Mouse (Mus musculus) layer of hippocampus, adult 11-12 months (tissue): Measurements from ENCODE around the gene Creg1.
"Not testable (repeated sequence)": the region's sequence is repeated elsewhere in the genome, so short reads cannot be mapped to it uniquely, and the experiment has no call there.

Experiments used
- DNase-seq: peaks from one replicate; pipeline ENCODE4 v3.0.0; 2022; ENCODE audit warnings: low spot score

Creg1 gene

DNA sequence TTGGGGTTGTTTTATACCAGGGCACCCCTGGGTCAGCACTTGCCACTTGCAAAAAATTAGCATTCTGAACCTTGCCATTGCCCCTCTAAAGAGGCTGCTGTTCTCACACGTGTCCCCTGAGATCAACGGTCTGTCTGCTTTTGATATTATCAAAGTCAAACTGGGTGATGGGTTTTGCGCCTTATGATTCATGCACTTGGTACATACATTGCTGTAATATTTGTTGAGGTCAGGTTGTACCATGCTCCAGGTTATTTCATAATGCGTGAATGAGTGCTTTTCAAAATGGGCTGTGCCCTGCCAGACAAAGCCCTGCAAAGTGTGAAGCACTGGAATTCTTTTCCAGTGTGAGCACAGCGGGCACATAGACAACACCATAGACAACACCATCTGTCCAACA is 11.7 kb upstream of the Creg1 start:
- DNase-seq, result no peak

DNA sequence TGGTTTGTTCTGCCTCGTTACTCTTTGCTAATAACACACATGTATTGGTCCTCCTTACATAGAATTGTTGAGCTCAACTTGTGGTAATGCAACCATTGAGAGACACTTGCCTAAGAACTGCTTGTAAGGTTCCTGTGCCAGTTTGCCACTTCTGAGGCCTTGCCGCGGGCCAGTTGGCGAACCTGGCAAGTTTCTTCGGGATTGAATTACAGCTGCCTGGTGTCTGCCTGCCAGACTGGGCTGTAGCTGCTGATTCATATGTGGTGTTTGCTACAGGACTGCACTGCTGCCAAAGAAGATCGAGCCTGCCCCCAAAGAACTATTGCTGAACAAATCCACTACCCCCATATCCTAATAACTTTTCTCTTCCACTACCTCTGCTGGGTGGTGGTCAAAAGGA is 9.3 kb upstream of the Creg1 start:
- no peak for DNase-seq

DNA sequence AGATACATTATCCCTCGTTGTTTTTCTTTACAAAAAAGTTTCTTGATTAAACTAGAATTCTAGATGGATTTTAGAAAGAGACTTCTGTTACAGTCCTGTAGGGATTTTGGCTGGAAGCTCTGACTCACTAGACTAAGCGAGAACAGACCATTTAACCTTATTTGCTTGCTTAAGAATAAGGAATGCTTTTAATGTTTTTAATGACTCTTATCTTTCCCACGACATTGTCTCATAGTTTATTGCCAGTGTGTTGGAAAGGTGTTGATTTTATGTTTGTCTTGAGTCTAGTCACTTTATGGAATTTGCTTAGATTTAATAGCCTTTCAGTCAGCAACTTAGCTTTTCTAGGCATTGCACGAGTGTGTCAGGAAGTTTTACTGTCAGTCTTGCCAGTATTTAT is 8.4 kb upstream of the Creg1 start:
- no peak for DNase-seq

- DNase-seq, result no peak
Measured at GRCm38 (mm10) chr1:165761522-165762305, 1.8 kb upstream of the Creg1 start.

- not testable (repeated sequence) for DNase-seq
Measured at GRCm38 (mm10) chr1:165762498-165762897, 1.0 kb upstream of the Creg1 start.

GRCm38 (mm10) chr1:165762914-165763634 is 472 bp upstream of the Creg1 start:
- DNase-seq, result no peak

GRCm38 (mm10) chr1:165764571-165764970 is 1.0 kb downstream of the Creg1 start:
- DNase-seq, result no peak

DNA sequence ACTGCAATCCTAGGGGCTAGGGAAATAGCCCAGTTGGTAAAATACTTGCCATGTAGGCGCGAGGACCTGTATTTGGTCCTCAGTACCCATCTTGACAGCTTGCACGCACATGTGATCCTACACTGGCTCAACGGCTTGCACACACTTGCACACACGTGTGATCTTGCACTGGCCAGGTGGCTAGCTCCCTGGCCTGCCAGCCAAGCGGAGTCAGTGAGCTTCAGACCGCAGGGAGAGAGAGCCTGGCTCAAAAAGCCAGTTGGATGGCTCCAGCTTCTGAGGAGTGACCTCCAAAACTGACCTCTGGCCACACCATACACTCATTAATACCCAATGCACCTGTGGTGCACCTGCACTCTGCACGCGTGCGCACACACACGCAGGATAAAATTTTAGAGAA is 1.5 kb downstream of the Creg1 start:
- no peak for DNase-seq

- no peak for DNase-seq
Measured at GRCm38 (mm10) chr1:165765651-165766294, 2.2 kb downstream of the Creg1 start.

- DNase-seq, result no peak
Measured at GRCm38 (mm10) chr1:165766295-165766890, 2.8 kb downstream of the Creg1 start.

- DNase-seq, result no peak
Measured at GRCm38 (mm10) chr1:165768894-165769512, 5.5 kb downstream of the Creg1 start.

DNA sequence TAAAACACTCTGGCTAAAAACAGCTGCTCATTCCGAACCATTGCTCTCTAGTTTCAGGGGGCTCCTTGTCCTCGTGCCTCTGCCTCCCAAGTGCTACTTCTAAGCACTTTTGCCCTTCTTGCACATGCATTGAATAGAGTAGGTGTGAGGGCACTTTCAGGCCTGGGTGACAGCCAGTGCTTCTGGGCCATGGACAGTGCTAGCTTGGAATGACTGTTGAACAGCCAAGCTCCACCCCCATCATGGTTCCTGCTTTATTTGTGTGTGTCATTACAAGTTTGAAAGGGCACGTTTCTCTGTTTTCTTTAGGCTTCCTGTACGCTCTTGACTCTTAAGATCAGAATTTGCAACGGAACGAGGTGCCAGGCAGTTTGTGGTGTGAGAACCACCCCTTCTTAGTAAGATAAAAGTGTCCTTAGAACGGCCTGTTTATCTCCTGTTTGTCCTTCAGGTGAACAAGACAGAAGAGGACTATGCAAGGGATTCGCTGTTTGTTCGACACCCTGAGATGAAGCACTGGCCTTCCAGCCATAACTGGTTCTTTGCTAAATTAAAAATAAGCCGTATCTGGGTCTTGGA is 6.7 kb downstream of the Creg1 start:
- no peak for DNase-seq

DNA sequence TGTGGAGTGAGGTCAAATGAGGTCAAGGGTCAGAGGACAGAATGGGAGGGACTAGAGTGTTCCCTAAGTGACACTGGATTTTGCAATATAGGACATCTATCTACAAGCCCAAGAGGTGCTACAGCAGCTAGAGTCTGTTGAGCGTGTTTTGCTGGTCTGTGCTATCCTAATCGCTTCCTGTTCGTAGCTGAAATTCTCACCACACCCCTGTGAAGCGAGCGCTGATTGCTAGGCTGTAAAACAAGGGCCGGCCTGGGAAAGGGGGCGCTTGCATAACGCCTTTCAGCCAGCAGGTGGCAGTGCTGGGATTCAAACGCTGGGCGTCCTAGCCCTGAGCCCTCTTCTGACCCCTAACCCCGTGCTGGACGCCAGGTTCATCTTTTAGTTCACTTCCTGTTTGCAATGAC is 7.9 kb downstream of the Creg1 start:
- DNase-seq, result peak; percentile 73

DNA sequence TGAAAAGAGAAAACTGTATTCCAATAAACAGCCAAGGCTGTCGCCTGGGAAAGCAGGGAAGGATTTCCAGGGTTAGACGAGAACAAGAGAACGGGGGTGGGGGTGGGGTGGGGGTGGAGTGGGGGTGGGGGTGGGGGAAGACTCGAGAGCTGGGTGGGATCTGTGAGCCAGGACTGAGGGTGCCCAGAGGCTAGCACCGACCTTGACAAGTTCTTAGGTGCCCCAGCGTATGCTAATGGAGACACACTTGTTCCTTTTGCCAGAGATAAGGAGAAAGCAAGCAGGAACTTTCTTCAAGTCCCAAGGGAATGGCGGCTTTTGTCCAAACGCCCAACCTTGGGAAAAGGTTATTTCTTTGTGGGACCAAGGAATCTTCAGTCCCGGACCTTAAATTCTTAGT is 8.5 kb downstream of the Creg1 start:
- DNase-seq, result no peak

DNA sequence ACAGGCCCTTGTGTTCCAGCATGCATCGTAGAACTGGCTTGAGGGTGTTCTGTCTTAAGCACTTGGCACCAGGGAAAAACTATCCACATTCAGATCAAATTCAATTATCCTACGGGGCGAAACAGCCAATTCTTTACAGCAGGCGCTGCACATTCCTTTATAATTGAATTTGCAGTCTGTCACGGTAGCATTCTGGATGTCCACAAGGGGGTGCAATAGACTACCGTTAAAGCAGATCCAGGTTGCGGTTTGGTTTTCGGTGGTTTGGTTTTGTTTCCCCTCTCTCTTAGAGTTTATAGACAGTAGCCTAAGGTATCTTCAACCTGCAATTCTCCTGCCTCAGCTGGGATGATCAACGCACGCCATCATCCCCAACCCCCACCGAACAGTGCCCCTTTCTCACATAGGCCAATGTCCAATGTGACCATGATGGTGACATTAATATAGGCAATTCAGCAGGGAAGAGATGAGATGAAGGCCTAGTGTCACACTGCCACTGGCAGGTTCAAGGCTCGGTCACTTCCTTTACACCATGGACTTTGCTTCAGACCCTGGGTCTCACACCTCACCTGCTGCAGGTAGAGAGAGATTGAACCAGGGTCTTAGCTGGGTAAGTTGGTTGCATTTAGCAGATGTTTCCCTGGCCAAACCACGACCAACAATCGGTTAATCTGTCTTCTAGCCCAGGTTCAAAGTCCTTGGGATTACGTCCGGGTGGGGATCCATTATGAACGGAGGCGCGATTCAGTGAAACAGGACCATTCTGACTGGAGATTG is 12.2 kb downstream of the Creg1 start:
- DNase-seq, result peak; percentile 63

- DNase-seq, result peak; percentile 46
Measured at GRCm38 (mm10) chr1:165779954-165780585, 16.5 kb downstream of the Creg1 start.

DNA sequence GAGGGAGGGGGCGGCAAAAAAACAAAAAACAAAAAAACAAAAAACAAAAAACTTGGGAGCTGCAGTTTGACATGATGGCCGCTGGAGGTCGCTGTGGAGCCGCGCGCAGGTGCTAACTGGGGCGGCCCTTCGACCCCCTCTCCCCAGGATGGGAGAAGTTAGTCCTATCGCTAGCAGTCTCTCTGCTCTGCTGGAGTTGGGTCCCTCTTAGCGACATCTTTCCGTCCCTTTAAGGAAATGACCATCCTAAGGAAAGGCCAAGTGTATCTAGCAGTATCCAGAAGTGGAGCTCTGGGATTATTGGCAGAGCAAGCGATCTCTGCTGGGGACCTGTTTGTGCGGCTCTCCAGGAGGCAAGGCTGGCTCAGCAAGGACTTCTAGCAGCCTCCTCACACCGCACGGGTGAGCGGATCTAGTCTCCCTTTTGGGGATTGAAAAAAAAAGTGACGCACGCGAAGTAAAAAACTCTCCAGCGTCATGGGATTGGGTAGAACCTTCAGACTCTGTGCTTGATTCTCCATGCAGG is 17.1 kb downstream of the Creg1 start:
- DNase-seq, result no peak

GRCm38 (mm10) chr1:165781426-165781825 is 17.9 kb downstream of the Creg1 start:
- DNase-seq, result no peak

- no peak for DNase-seq
Measured at GRCm38 (mm10) chr1:165781911-165782310, 18.4 kb downstream of the Creg1 start.

DNA sequence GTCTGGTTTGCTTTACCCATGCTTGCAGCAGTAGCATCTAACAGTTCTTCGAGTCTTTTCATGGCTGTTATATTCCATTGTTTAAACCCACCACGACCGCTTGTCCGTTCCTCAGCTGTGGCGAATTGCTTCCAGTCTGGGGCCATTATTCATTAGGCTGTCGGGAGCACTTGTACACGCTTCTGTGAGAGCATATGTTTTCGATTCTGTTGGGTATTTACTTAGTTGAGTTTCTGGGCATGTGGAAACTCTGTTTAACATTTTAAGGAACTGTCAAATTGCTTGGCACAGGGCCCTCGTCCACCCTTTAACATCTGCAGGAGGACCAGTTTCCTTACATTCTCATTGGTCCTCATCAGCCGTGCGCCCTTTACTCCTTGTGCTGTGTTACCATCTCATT is 22.8 kb downstream of the Creg1 start:
- DNase-seq, result no peak
